Mouse (Mus musculus) C3H10T1/2 (cell line): ENCODE results near the gene Spef2. TPM values are rescaled to one million over a fixed set of nuclear protein-coding genes. Genes with fewer than 3 reads are reported as not detected.

ENCODE experiments used
- polyA plus RNA-seq, 2 experiments: library from polyadenylated mRNA; unstranded; fragments of >200 nt; fragmentation: generic; extraction: Trizol; gene quantifications; one replicate each; pipeline ENCODE4 v1.2.1; 2012; ENCODE audit warnings: missing spikeins in 2 of 2

Spef2 gene
- under 1 TPM in 1 of 2 experiments, not detected in 1; 0.02 TPM for polyA plus RNA-seq

GRCm38 (mm10) chr15:9748359-9749102, at the start of gene Spef2:
Gene Spef2, minus strand, starts transcription at chr15:9748868.

DNA sequence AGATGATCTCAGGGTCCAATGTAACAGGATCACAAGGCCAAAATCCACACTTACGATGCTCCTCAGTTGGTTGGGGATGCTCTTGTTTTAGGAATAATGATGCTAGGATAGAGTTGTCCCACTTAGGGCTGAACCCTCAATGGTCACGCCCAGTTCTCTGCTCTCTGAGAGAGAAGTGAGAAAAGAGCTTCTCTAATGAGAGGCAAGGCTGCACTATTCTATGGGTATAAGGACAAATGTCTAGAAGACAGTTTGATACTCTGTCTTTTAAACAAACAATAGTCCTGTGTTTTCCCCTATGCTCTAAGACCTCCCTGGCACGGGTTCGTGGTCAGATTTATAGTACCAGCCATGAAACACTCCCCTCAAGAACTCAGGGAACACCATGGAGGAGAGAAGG, 218.6 kb downstream of the Spef2 start, which contains the start of gene Il7r:
Il7r (minus strand) TSS at position 101 of the 400 bp plus-strand sequence.

Other genes with a start within 250 kb of the Spef2 start
- not detected for gene Il7r, start 218.7 kb downstream of the Spef2 start, polyA plus RNA-seq